8 mouse cellular contexts compared by ENCODE assay signal in the genomic region with DNA sequence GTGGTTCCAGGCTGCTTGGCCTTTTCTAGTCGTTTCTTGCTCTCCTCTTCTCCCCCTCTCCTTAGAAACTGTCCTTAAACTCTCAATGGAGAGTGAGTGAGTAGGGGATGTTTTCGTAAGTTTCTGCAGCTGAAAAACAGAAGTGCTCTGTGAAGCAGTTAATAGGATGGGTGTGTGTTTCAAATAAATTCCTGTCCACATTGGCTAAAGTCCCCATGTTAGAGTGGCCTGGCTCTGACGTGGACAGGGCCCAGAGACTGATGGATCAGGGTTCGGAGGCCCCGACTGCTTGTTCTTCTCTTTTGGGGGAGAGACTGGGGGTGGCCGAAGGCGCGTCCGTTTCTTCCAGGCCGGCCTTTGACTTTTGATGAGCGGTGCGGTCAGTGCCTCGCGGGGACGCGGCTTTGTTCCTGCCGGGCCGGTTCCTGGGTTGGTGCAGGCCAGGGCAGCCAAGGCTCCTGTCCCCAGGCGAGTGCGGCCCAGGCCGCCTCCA.
A peak's percentile ranks its signal among the peaks of the same experiment; 100 is the strongest.
DNase-seq lines count a peak whose midpoint lies in the region; ATAC-seq and TF ChIP-seq lines count a peak whose summit lies in the region.

No protein-coding gene starts in this region.

- peak; percentile 73 for DNase-seq in kidney, postnatal 0 days (ENCODE audit: low spot score)
- DNase-seq in kidney, postnatal 10 days: no peak
- DNase-seq in heart, postnatal 0 days (ENCODE audit: low spot score): no peak
- no peak for DNase-seq in cerebellum, adult 18-20 months
- DNase-seq in left cerebral cortex, postnatal 10 days (ENCODE audit: extremely low spot score in 1 of 2, low spot score in 2 of 2): no peak
- DNase-seq in layer of hippocampus, postnatal 14 days (ENCODE audit: low spot score in 2 of 2): no peak

- no peaks in the 10 kb centered on the region for H3K36me3 ChIP-seq in kidney, postnatal 0 days (ENCODE audit: insufficient read depth, low read length)
- H3K36me3 ChIP-seq in heart, postnatal 0 days (replicated peaks; ENCODE audit: control insufficient read depth, insufficient read depth, low read length): no peaks in the 10 kb centered on the region
- no peaks in the 10 kb centered on the region for H3K36me3 ChIP-seq in macrophage (ENCODE audit: inconsistent target)

- intact Hi-C loops in left cerebral cortex, postnatal 10 days (cut with DNase I): loop anchor here (5.0 to 10.0 kb wide), 3 partner anchors 473 to 701 kb away; no protein-coding TSS in a partner anchor

- peaks cover 74% of the 10 kb centered on the region for H3K79me2 ChIP-seq in macrophage (ENCODE audit: inconsistent target)

- no peaks in the 10 kb centered on the region for H3K27me3 ChIP-seq in kidney, postnatal 0 days (ENCODE audit: insufficient read depth, low read length)
- no peaks in the 10 kb centered on the region for H3K27me3 ChIP-seq in heart, postnatal 0 days (ENCODE audit: control insufficient read depth, insufficient read depth, low read length)

- H3K9ac ChIP-seq in kidney, postnatal 0 days (ENCODE audit: low read depth, low read length): peak overlapping the region; percentile 91
- peak overlapping the region; percentile 79 for H3K9ac ChIP-seq in heart, postnatal 0 days (replicated peaks; ENCODE audit: low read depth, low read length)

- no peak for TF ChIP-seq EP300 in heart, postnatal 0 days (IDR thresholded peaks at IDR 0.05; ENCODE audit: low read depth)

- ATAC-seq in kidney, postnatal 0 days (replicated peaks; ENCODE audit: low FRiP score, low read depth): peak; percentile 22; the same call in 1 of the 2 replicates
- peak; percentile 13 for ATAC-seq in heart, postnatal 0 days (ENCODE audit: insufficient read depth, low read depth)

- TF ChIP-seq CTCF in kidney, postnatal 0 days (IDR thresholded peaks at IDR 0.05; ENCODE audit: low read depth): no peak
- TF ChIP-seq CTCF in bone marrow macrophage, adult 2 months (IDR thresholded peaks at IDR 0.05; ENCODE audit: low read depth, low read length): no peak
- no peak for TF ChIP-seq CTCF in heart, postnatal 0 days (IDR thresholded peaks at IDR 0.05; ENCODE audit: low read depth)

- H3K4me1 ChIP-seq in kidney, postnatal 0 days (replicated peaks; ENCODE audit: insufficient read depth, low read length): peaks cover 53% of the 10 kb centered on the region
- H3K4me1 ChIP-seq in bone marrow macrophage, adult 2 months (ENCODE audit: control insufficient read depth, insufficient read depth, low read length): peaks cover 39% of the 10 kb centered on the region
- peaks cover 48% of the 10 kb centered on the region for H3K4me1 ChIP-seq in heart, postnatal 0 days (ENCODE audit: control insufficient read depth, insufficient read depth)

- H3K27ac ChIP-seq in kidney, postnatal 0 days: peak overlapping the region; percentile 94
- H3K27ac ChIP-seq in bone marrow macrophage, adult 2 months (ENCODE audit: insufficient read depth, low read depth, low read length): peak overlapping the region; percentile 65
- peak overlapping the region; percentile 91 for H3K27ac ChIP-seq in heart, postnatal 0 days (ENCODE audit: low read depth)
- H3K27ac ChIP-seq in macrophage: peak overlapping the region; percentile 33

- H3K4me3 ChIP-seq in kidney, postnatal 0 days (replicated peaks; ENCODE audit: low read depth, low read length): peak overlapping the region; percentile 82
- peak overlapping the region; percentile 67 for H3K4me3 ChIP-seq in bone marrow macrophage, adult 2 months (ENCODE audit: insufficient read depth, low read length)
- H3K4me3 ChIP-seq in heart, postnatal 0 days (ENCODE audit: low read depth, low read length): peak overlapping the region; percentile 80
- H3K4me3 ChIP-seq in macrophage (ENCODE audit: inconsistent target): peak overlapping the region; percentile 26; the same call in 1 of the 2 replicates

- TF ChIP-seq POLR2A in bone marrow macrophage, adult 2 months (IDR thresholded peaks at IDR 0.05; ENCODE audit: borderline replicate concordance, low read depth, low read length): no peak

- 1% methylated on average over 21 of the region's 21 CpGs for WGBS in kidney, postnatal 0 days
- WGBS in heart, postnatal 0 days: 5% methylated on average over 21 of the region's 21 CpGs
- WGBS in macrophage (ENCODE audit: missing documents): 4% methylated on average over 19 of the region's 21 CpGs

- H3K9me3 ChIP-seq in kidney, postnatal 0 days (replicated peaks; ENCODE audit: low read length): no peaks in the 10 kb centered on the region
- H3K9me3 ChIP-seq in heart, postnatal 0 days (replicated peaks; ENCODE audit: control insufficient read depth, low read length): no peaks in the 10 kb centered on the region

- peak overlapping the region; percentile 96 for H3K4me2 ChIP-seq in kidney, postnatal 0 days (ENCODE audit: low read length)
- H3K4me2 ChIP-seq in heart, postnatal 0 days (ENCODE audit: low read depth, low read length): peak overlapping the region; percentile 96

Comparison
In these comparisons a context has a peak if more than half of its experiments do, and no peak if none do; other contexts are left out.
1. H3K27ac ChIP-seq: peak in every context shown above with its lines; median percentile 94 in kidney, postnatal 0 days; 91 in heart, postnatal 0 days; 65 in bone marrow macrophage, adult 2 months; 33 in macrophage.
2. H3K4me3 ChIP-seq: peak in every context shown above with its lines; median percentile 82 in kidney, postnatal 0 days; 80 in heart, postnatal 0 days; 67 in bone marrow macrophage, adult 2 months; 26 in macrophage.